Mouse (Mus musculus) testis, postnatal 14 days (tissue): ENCODE results near the gene Sp9.

ENCODE experiments used
- DNase-seq: peaks from one replicate; pipeline ENCODE4 v3.0.0; 2021; ENCODE audit warnings: low spot score

The Sp9 gene

GRCm38 (mm10) chr2:73271459-73272161, at the start of gene Sp9:
TSS of gene Sp9 (plus strand) at chr2:73271925.
- DNase-seq, result peak; percentile 85

- DNase-seq, result no peak
Observed at GRCm38 (mm10) chr2:73231081-73231480, 40.6 kb upstream of the Sp9 start.

- DNase-seq, result no peak
Observed at GRCm38 (mm10) chr2:73241299-73241698, 30.4 kb upstream of the Sp9 start.

GRCm38 (mm10) chr2:73248701-73249100, 23.0 kb upstream of the Sp9 start:
- DNase-seq, result no peak

DNA sequence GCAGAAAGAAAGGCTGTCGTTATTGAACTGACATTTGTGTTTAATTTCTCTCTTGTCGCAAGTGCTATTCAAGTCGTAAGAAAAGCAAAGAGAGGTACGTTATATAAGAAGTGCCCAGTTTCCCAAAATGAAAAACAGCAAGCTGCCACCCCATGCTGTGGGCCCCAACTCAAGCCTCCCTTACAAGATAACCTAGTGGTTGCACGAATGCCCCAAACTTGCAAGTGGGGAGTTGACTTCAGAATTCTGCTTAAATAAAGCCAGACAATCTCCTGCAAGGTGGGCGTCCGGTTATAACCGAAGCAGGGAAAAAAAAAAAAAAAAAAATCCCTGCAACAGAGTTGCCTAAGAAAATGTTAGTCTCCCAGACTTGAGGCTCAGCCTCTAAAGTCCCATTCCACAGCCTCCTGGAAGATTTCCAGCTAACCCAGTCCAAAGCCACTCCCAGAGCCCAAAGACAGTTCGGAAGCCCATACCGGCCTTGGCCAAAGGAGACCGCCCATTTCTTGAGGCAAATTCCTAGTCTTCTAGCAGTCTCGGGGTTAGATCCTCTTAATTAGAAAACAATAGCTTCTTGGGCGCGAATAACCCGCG, 8.5 kb upstream of the Sp9 start:
- DNase-seq, result no peak

GRCm38 (mm10) chr2:73263794-73264610, 7.7 kb upstream of the Sp9 start:
- DNase-seq, result no peak

DNA sequence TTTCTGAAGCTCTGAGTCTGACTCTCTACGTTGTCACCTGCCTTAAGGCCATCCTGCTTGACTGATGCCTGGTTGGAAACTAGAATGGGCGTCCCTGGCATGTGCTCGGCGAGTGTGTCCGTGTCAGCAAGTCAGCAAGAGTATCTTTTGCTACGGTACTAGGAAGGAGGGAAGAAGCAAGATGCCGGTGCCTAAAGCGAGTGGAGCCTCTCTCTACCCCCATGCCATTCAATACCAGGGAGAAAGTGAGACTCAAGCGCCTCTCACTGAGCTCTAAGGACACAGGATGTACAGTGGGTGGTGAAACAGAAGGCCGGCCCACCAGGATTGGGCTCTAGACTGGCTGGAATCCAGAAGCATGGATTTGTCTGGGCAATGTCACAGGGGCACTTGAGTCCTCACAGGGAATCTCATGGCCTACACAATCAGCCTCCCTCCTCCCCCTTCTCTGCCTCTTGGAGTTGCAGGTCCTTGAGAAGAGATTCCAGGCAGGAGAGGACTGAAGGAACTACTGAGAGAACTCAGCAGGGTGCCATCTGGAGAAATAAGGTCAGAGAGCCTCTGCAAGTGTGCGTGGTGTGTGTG, 7.0 kb upstream of the Sp9 start:
- no peak for DNase-seq

DNA sequence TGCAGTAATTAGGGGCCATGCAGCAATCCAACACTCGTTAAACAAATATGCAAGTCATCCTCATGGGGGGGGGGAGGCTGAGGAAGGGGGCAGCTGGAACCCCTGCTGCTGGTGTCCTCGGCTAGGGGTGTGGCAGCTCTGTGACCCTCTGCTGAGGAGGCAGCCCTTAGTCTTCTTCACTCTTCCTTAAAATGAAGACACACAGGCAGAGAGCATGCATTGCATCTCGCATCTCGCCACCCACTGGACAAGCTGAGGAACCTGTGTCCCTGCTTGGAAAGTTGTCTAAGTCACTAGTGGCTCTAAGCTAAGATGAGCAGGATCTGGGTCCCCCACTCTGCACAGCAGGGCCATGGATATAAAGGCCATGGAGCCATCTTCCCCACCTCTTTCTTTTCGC, 5.7 kb upstream of the Sp9 start:
- DNase-seq, result no peak

- DNase-seq, result no peak
Observed at GRCm38 (mm10) chr2:73266623-73267022, 5.1 kb upstream of the Sp9 start.

- DNase-seq, result no peak
Observed at GRCm38 (mm10) chr2:73267231-73267630, 4.5 kb upstream of the Sp9 start.

DNA sequence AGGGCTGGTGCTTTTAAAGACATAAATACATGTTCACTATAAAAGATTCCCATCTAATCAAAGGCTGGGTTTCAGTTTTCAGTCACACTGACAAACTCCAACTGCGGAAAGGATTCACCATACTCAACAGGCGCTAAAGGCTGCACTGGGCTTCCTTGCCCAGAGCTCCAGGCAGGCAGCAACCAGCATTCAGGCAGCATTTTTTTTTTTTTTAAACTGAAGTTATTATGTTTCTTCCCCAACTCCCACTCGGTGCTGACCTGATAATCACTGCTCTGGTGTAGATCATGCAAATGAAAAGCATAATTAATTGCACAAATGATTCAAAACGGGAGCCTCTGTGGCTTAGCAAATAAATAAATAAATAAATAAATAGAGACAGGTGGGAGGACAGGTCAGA, 3.9 kb upstream of the Sp9 start:
- DNase-seq, result no peak

DNA sequence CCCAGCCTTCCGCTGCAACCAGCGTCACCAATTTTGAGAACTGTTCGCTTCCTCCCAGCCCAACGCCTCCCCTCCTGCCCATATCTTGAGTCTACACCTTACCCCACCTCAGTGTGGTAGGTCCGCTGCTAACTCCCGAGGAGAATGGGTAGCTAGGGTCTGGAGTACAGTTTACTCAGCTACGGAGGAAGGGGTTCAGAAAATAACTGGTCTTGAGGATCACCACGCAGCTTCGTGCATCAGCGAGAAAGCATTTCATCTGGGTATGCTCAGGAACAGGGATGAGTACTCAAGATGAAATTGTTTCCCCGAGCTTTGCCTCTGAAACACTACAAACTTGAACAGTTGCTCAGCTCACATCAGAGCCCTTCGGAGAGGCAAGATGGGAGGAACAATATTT, 3.4 kb upstream of the Sp9 start:
- DNase-seq, result no peak

- DNase-seq, result no peak
Observed at GRCm38 (mm10) chr2:73268836-73269395, 2.8 kb upstream of the Sp9 start.

DNA sequence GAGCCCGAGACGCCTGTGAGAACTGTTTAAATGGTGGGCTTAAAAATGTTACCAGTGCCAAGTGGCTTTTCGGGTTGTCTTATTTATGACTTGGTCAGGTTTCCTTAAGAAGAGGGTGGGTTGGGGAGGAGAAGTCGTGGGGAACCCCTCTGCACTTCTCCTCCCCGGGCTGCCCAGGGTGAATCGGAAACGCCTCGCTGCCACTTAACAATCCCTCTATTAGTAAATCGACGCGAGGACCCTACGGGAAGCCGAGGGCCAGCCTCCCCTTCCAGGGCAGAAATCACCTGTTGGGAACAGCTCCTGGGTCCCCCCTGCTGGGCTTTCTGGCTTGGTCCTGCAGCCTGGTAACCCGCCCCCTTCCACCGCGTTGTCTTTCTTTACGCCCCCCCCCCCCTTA, 2.1 kb upstream of the Sp9 start:
- DNase-seq, result no peak

GRCm38 (mm10) chr2:73270071-73270592, 1.6 kb upstream of the Sp9 start:
- no peak for DNase-seq

GRCm38 (mm10) chr2:73270593-73271458, 899 bp upstream of the Sp9 start:
- peak; percentile 47 for DNase-seq

- DNase-seq, result peak; percentile 21
Observed at GRCm38 (mm10) chr2:73272351-73273248, 875 bp downstream of the Sp9 start.

GRCm38 (mm10) chr2:73273249-73274118, 1.8 kb downstream of the Sp9 start:
- DNase-seq, result peak; percentile 50
